Mouse (Mus musculus) brain, adult 2 months (tissue): ENCODE measurements around the gene Eef1akmt4.
"Not testable (repeated sequence)": the region's sequence is repeated elsewhere in the genome, so short reads cannot be mapped to it uniquely, and the experiment has no call there.

Experiments used
- DNase-seq: peaks from one replicate; pipeline ENCODE4 v3.0.0; 2011; ENCODE audit warnings: low read depth, low spot score

Gene Eef1akmt4

DNA sequence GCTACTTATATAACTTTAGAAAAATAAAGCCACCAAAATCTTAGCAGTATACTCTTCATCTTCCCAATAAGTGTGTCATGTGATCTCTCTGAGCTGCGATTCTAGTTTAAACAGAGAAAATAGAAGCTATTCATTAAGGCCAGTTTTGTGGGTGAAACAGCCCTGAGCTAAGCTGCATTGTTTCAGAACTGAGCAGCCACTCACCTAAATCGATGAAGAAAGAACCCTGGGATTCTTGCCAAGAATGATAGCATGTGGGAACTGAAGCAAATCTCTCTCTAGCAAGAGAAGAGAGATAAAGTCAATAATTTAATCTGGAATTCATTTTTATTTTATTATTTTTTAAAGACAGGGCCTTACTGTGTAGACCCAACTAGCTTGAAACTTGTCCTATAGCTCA lies 11.8 kb downstream of the Eef1akmt4 start:
- DNase-seq = peak; percentile 16

DNA sequence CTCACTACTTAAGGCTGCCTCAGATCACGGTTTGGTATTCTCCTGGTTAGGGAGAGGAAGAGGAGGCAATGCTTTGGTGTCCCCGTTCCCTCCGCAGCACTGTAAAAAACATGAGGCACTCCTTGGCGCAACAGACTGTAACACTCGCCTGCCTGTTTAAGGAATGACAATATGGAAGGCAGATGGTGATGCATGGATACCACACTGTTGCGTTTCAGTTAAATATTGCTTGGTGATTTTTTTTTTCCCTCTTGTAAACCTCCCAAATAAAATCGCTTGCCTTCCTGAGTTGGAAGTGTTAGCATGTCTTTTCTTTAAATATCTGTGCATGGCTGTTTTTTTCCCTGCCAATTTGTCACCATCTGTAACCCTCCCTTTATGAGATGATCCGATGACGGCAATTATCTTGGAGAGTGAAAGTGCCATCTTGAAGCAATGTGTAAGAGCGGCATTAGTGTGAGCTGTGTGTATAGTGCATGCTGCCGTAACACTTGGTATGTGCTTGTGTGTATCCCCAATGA lies 17.5 kb downstream of the Eef1akmt4 start:
- DNase-seq = peak; percentile 84

DNA sequence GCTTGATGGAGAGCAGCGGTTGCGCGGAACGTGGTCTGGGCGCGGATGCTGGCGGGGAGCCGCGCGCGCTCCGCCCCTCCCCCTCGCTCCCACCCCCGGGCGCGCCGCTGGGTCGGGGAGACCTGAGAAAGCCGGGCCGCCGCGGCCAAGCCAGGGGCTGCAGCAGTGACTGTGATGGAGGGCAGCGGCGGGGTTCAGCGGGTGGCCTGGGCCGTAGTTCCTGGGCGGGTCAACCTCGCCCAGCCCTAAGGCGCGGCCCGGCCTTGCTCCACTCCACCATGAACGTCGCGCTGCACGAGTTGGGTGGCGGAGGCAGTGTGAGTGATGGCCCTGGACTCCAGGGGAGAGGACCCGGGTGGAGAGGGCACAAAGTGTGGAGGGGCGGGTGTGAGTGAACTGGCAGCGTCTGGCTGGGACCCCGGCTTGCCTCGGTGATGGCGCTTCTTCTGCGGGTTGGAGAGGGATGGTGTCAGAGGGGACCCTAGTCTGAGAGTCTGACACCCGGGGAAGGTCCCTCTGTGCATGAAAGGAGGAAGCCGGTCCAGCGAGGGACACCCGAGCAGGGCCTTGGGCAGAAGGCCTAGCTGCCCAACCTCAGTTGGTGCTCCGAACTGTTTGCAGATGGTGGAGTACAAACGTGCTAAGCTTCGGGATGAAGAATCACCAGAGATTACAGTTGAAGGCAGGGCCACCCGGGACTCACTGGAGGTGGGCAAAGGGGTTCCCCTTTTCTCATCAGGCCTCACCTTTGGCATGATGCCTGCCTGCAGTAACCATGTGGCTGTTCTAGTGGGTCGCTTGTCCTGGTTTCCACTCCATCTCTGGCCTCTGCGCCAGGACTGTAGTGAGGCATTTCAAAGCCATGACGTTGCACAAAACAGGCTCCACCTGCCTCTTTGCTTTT lies 18.6 kb downstream of the Eef1akmt4 start, which contains the start of gene Ece2:
TSS of gene Ece2 (plus strand) at position 98 of the 904 bp plus-strand sequence.
- DNase-seq = peak; percentile 76

DNA sequence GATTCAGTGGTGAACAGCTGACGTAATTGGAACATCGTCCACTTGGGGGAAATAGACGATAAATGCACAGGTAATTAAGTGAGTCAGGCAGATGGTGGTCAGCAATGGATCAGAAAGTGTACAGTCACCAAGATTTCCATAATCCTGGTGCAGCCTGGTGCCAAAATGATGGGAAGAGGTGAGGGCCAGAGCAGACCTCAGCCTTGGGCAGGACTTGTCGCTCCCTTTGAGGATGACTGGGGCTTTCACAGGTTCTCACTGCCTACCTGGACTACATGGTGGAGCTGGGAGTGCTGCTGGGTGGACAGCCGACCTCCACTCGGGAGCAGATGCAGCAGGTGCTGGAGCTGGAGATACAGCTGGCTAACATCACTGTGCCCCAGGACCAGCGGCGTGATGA lies 26.0 kb downstream of the Eef1akmt4 start:
- no peak for DNase-seq

DNA sequence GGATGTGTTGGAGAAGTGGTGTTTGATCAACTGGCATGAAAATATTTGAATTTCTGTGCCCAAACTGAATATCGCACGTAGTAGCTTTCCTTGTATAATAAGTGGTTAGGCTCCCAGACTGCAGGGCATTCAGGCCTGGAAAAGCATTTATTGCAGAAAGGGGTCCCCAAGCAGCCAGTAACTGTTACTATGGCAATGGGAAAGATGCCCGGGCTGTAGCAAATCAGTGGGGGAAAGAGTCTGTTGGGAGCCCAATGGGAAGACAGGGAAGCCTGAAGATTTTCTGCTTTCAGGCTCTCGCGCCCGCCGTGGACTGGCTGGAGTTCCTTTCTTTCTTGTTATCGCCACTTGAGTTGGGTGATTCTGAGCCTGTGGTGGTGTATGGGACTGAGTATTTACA lies 27.0 kb downstream of the Eef1akmt4 start:
- peak; percentile 68 for DNase-seq

DNA sequence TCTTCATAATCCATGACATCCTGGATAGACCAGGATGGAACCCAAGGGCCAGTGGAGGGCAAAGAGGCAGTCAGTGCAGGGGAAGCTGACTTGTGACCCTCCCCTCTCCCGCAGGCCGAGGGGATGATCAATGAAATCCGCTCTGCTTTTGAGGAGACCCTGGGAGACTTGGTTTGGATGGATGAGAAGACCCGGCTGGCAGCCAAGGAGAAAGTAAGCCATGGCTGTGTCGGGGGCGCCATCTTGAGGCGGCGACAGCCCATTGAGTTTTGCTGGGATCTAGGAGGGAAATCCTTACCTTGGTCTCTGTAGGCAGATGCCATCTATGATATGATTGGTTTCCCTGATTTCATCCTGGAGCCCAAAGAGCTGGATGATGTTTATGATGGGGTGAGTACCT lies 30.8 kb downstream of the Eef1akmt4 start:
- peak; percentile 79 for DNase-seq

DNA sequence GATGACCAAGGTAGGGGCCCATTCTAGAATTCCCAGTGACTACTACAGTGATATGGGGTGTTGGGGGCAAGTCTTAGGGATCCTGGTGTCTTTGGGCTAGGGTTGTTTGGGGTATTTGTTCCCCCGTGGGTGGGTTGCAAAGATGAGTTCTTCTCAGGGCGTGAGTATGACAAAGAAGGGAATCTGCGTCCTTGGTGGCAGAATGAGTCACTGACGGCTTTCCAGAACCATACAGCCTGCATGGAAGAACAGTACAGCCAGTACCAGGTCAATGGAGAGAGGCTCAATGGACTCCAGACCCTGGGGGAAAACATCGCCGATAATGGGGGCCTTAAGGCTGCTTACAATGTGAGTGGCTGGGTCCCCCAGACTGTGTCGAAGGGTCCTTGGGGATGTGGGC lies 32.5 kb downstream of the Eef1akmt4 start:
- no peak for DNase-seq

DNA sequence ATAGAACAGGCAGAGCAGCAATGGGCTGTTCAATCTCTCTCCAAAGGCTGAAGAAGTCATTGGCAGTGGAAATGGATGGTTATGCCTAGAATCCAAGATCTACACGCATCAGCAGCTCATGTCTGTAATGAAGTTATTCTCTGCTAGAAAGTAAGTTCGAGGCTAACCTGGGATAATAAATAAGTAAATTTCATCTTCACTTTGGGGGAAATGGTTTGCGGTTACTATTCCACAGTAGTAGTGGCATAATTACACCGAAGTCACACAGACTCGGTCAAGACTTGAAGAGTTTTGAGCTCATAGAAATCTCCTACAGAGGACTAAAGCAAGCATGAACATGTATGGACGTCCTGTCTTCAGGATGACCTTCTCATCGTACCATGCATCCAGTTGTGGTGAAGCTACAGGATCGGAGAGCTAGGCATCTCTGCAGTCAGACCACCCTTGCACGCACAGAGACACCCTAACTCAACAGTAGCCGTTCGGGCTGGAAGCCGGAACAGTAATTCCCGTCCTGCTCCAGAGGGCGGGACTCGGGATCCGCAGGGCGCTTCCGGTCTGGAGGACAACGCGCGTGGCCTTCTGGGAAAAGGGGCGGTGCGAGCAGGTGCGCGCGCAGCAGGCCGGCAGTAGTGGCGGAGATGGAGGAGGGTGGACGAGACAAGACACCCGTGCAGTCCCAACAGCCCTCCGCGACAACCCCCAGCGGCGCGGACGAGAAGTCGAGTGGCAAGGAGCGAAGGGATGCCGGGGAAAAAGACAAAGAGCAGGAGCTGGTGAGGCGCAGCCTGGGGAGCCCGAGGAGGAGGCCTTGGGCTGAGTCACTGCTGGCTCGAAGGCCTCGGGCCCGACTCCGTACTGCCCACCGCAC lies 39.9 kb downstream of the Eef1akmt4 start, which contains the start of gene Psmd2:
TSS of gene Psmd2 (plus strand) at position 577 of the 871 bp plus-strand sequence.
- peak; percentile 97 for DNase-seq

DNA sequence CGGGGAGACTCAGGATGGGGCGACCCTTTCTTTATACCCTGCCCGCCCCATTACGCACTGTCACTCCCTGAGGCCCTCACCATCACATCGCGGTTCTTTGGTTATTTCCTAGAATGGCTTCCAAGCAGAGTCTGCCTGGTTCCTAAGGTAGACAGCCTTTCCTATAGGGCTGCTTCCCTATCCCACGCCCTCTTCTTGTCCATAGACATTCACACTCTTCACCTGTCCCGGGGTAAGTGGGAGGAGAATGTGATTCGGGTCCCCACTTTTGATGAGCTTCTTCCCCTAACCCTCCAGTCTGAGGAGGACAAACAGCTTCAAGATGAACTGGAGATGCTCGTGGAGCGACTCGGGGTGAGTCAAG lies 40.5 kb downstream of the Eef1akmt4 start:
- no peak for DNase-seq

DNA sequence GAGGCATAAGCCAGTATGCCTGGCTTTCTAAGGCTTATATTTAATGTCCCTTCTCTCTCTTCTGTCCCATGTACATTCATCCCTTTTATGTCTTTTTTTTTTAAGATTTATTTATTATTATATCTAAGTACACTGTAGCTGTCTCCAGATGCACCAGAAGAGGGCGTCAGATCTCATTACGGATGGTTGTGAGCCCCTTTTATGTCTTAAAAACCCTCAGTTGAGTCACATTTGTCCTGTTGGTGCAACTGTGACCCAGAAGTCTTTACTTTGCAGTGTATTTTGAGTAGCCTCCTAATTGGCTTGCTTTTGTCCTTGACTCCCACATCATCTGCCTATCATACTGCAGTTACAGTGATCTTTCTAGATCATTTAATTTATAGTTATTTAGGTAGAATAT lies 41.9 kb downstream of the Eef1akmt4 start:
- DNase-seq = no peak

DNA sequence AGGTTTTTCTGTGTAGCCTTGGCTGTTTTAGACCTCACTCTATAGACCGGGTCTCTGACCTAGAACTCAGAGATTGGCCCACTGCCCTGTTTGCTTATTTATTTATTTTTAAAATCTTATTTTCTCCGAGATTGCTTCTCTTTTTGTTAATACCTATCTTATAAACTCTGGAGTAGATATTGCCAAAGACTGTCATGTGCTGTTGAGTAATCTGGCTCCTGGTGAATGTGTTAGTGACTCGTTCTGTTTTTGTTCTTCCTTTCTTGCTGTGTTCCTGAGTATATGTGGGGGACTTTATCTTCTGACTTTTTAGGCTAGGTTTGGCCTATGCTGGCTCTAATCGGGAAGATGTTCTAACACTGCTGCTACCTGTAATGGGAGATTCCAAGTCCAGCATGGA lies 46.3 kb downstream of the Eef1akmt4 start:
- no peak for DNase-seq

DNA sequence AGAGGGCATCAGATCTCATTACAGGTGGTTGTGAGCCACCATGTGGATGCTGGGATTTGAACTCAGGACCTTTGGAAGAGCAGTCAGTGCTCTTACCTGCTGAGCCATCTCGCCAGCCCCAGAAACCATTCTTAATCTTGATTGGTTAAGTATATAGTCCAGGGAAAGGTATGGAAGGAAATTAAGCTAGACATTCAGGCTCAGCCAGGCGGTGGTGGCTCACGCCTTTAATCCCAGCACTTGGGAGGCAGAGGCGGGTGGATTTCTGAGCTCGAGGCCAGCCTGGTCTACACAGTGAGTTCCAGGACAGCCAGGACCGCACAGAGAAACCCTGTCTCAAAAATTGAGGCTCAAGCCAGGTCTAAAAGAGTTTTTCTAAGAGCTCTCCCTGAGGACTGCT lies 56.6 kb downstream of the Eef1akmt4 start, which contains the start of gene Eif4g1:
TSS of gene Eif4g1 (plus strand) at position 301 of the 400 bp plus-strand sequence.
- not testable (repeated sequence) for DNase-seq
